Mouse (Mus musculus) hindbrain, embryonic 16.5 days (tissue): ENCODE results near the gene Med27. TPM values are rescaled to one million over a fixed set of nuclear protein-coding genes. Genes with fewer than 3 reads are reported as not detected.

ENCODE experiments used
- ATAC-seq: fragments of 200-750 bp; cut with Nextera tagmentation; 2 replicates; pipeline ENCODE4 v1.8.0; 2017; ENCODE audit warnings: moderate TSS enrichment, moderate library complexity
- H3K27ac ChIP-seq: fragments of 300-500 bp; sonication (generic); 2 replicates; pipeline ENCODE4 v1.5.1; 2014; ENCODE audit warnings: low read depth, mild to moderate bottlenecking, control low read depth, low read length, moderate library complexity
- H3K27me3 ChIP-seq: fragments of 300-500 bp; sonication (generic); replicated peaks from 2 replicates; pipeline ENCODE4 v1.6.1; 2014; ENCODE audit warnings: low read length; ENCODE audit not compliant: control insufficient read depth, insufficient read depth
- H3K36me3 ChIP-seq: fragments of 300-500 bp; sonication (generic); 2 replicates; pipeline ENCODE4 v1.6.1; 2014; ENCODE audit warnings: mild to moderate bottlenecking, low read length, moderate library complexity, mixed read lengths; ENCODE audit not compliant: control insufficient read depth, insufficient read depth
- H3K4me1 ChIP-seq: fragments of 300-500 bp; sonication (generic); 2 replicates; pipeline ENCODE4 v1.6.1; 2014; ENCODE audit warnings: low read depth, low read length; ENCODE audit not compliant: control insufficient read depth, insufficient read depth
- H3K4me2 ChIP-seq: fragments of 300-500 bp; sonication (generic); 2 replicates; pipeline ENCODE4 v1.6.1; 2014; ENCODE audit warnings: mild to moderate bottlenecking, low read length, control low read depth, moderate library complexity
- H3K4me3 ChIP-seq: fragments of 300-500 bp; sonication (generic); 2 replicates; pipeline ENCODE4 v1.5.1; 2014; ENCODE audit warnings: mild to moderate bottlenecking, low read length, control low read depth, moderate library complexity
- H3K9ac ChIP-seq: fragments of 300-500 bp; sonication (generic); 2 replicates; pipeline ENCODE4 v1.6.1; 2014; ENCODE audit warnings: low read depth, mild to moderate bottlenecking, control low read depth, low read length, moderate library complexity
- H3K9me3 ChIP-seq: fragments of 300-500 bp; sonication (generic); 2 replicates; pipeline ENCODE4 v1.6.1; 2014; ENCODE audit warnings: mild to moderate bottlenecking, low read length, moderate library complexity; ENCODE audit not compliant: control insufficient read depth
- WGBS: fragments of 180-500 bp; shearing (Covaris S2); extraction: QIAGEN DNeasy Blood & Tissue Kit; methylation state at CpG from one replicate; pipeline ENCODE4 v1.1.7; 2014; 5-methylcytosine and 5-hydroxymethylcytosine counted together
- polyA plus RNA-seq: library from polyadenylated mRNA; unstranded; fragments of >200 nt; fragmentation: Nextera tagmentation; extraction: Ambion mirVana; gene quantifications from 2 replicates; pipeline ENCODE4 v1.2.1, GENCODE M21; 2015

Gene Med27
- polyA plus RNA-seq, 1 experiment from 2014 or later, result 60.2 TPM

GRCm38 (mm10) chr2:29486491-29486890, 139.9 kb downstream of the Med27 start:
- no peak overlapping the region for H3K4me2 ChIP-seq
- no peak overlapping the region for H3K9ac ChIP-seq
- H3K9me3 ChIP-seq, result no peaks in the 10 kb centered on the region
- WGBS, result 55% methylated on average over 7 of the region's 7 CpGs
- no peak overlapping the region for H3K27ac ChIP-seq
- H3K4me3 ChIP-seq, result no peak overlapping the region
- H3K36me3 ChIP-seq, result no peaks in the 10 kb centered on the region
- ATAC-seq, result no peak
- H3K4me1 ChIP-seq, result peaks cover 11% of the 10 kb centered on the region
- H3K27me3 ChIP-seq, result no peaks in the 10 kb centered on the region

- peaks cover 6% of the 10 kb centered on the region for H3K4me1 ChIP-seq
- no peak overlapping the region for H3K4me3 ChIP-seq
- H3K9ac ChIP-seq, result no peak overlapping the region
- no peak overlapping the region for H3K27ac ChIP-seq
- H3K36me3 ChIP-seq, result no peaks in the 10 kb centered on the region
- no peaks in the 10 kb centered on the region for H3K27me3 ChIP-seq
- no peak for ATAC-seq
- 51% methylated on average over 2 of the region's 2 CpGs for WGBS
- H3K9me3 ChIP-seq, result no peaks in the 10 kb centered on the region
- H3K4me2 ChIP-seq, result no peak overlapping the region
These were observed 141.0 kb downstream of the Med27 start for GRCm38 (mm10) chr2:29487652-29488051.

GRCm38 (mm10) chr2:29488379-29489236, 142.0 kb downstream of the Med27 start:
- no peak overlapping the region for H3K4me3 ChIP-seq
- H3K36me3 ChIP-seq, result no peaks in the 10 kb centered on the region
- no peaks in the 10 kb centered on the region for H3K9me3 ChIP-seq
- no peak for ATAC-seq
- no peak overlapping the region for H3K27ac ChIP-seq
- H3K4me1 ChIP-seq, result peaks cover 15% of the 10 kb centered on the region
- H3K27me3 ChIP-seq, result no peaks in the 10 kb centered on the region
- no peak overlapping the region for H3K4me2 ChIP-seq
- WGBS, result 61% methylated on average over 13 of the region's 13 CpGs
- no peak overlapping the region for H3K9ac ChIP-seq

- no peak overlapping the region for H3K27ac ChIP-seq
- 82% methylated on average over 6 of the region's 6 CpGs for WGBS
- H3K9ac ChIP-seq, result no peak overlapping the region
- H3K4me2 ChIP-seq, result no peak overlapping the region
- H3K4me1 ChIP-seq, result peaks cover 31% of the 10 kb centered on the region
- H3K27me3 ChIP-seq, result no peaks in the 10 kb centered on the region
- H3K4me3 ChIP-seq, result no peak overlapping the region
- no peak for ATAC-seq
- H3K36me3 ChIP-seq, result no peaks in the 10 kb centered on the region
- H3K9me3 ChIP-seq, result no peaks in the 10 kb centered on the region
These were observed 145.0 kb downstream of the Med27 start for GRCm38 (mm10) chr2:29491656-29492055.

- Histone ChIP-seq H3K9me3 (no peaks in the 10 kb centered on the region), H3K27me3 (no peaks in the 10 kb centered on the region), H3K4me3 (no peak overlapping the region), H3K27ac (peak overlapping the region; percentile 57; the same call in 1 of the 2 replicates), H3K4me1 (peaks cover 28% of the 10 kb centered on the region), H3K9ac (no peak overlapping the region; the same call in 1 of the 2 replicates), H3K36me3 (no peaks in the 10 kb centered on the region), H3K4me2 (no peak overlapping the region)
- ATAC-seq, result peak; percentile 73
- WGBS, result 16% methylated on average over 9 of the region's 9 CpGs
These were observed 146.9 kb downstream of the Med27 start for GRCm38 (mm10) chr2:29493396-29494031.

GRCm38 (mm10) chr2:29495271-29495670, 148.7 kb downstream of the Med27 start:
- 58% methylated on average over 2 of the region's 2 CpGs for WGBS
- peak overlapping the region; percentile 24; the same call in 1 of the 2 replicates for H3K27ac ChIP-seq
- no peaks in the 10 kb centered on the region for H3K27me3 ChIP-seq
- no peak overlapping the region for H3K4me3 ChIP-seq
- no peak overlapping the region for H3K4me2 ChIP-seq
- H3K9ac ChIP-seq, result no peak overlapping the region
- H3K4me1 ChIP-seq, result peaks cover 25% of the 10 kb centered on the region
- ATAC-seq, result peak; percentile 66
- H3K36me3 ChIP-seq, result no peaks in the 10 kb centered on the region
- no peaks in the 10 kb centered on the region for H3K9me3 ChIP-seq

GRCm38 (mm10) chr2:29500601-29501350, 154.2 kb downstream of the Med27 start:
- Histone ChIP-seq H3K4me2 (no peak overlapping the region), H3K27ac (no peak overlapping the region), H3K9ac (no peak overlapping the region), H3K4me1 (no peaks in the 10 kb centered on the region; the same call in 1 of the 2 replicates), H3K27me3 (no peaks in the 10 kb centered on the region), H3K36me3 (no peaks in the 10 kb centered on the region), H3K9me3 (no peaks in the 10 kb centered on the region), H3K4me3 (no peak overlapping the region)
- ATAC-seq, result no peak
- 58% methylated on average over 9 of the region's 9 CpGs for WGBS

GRCm38 (mm10) chr2:29501381-29501780, 154.8 kb downstream of the Med27 start:
- no peaks in the 10 kb centered on the region for H3K4me1 ChIP-seq
- no peak overlapping the region for H3K4me3 ChIP-seq
- H3K36me3 ChIP-seq, result no peaks in the 10 kb centered on the region
- 82% methylated on average over 4 of the region's 4 CpGs for WGBS
- no peaks in the 10 kb centered on the region for H3K9me3 ChIP-seq
- no peaks in the 10 kb centered on the region for H3K27me3 ChIP-seq
- no peak overlapping the region for H3K4me2 ChIP-seq
- H3K9ac ChIP-seq, result no peak overlapping the region
- H3K27ac ChIP-seq, result no peak overlapping the region
- no peak for ATAC-seq

- H3K27me3 ChIP-seq, result no peaks in the 10 kb centered on the region
- H3K4me1 ChIP-seq, result no peaks in the 10 kb centered on the region
- no peak for ATAC-seq
- 56% methylated on average over 6 of the region's 6 CpGs for WGBS
- no peak overlapping the region for H3K27ac ChIP-seq
- no peak overlapping the region for H3K9ac ChIP-seq
- H3K4me2 ChIP-seq, result no peak overlapping the region
- no peaks in the 10 kb centered on the region for H3K36me3 ChIP-seq
- no peaks in the 10 kb centered on the region for H3K9me3 ChIP-seq
- H3K4me3 ChIP-seq, result no peak overlapping the region
These were observed 158.2 kb downstream of the Med27 start for GRCm38 (mm10) chr2:29504848-29505247.
